Mouse (Mus musculus): ENCODE results near the gene Hmcn1.

The Hmcn1 gene

DNA sequence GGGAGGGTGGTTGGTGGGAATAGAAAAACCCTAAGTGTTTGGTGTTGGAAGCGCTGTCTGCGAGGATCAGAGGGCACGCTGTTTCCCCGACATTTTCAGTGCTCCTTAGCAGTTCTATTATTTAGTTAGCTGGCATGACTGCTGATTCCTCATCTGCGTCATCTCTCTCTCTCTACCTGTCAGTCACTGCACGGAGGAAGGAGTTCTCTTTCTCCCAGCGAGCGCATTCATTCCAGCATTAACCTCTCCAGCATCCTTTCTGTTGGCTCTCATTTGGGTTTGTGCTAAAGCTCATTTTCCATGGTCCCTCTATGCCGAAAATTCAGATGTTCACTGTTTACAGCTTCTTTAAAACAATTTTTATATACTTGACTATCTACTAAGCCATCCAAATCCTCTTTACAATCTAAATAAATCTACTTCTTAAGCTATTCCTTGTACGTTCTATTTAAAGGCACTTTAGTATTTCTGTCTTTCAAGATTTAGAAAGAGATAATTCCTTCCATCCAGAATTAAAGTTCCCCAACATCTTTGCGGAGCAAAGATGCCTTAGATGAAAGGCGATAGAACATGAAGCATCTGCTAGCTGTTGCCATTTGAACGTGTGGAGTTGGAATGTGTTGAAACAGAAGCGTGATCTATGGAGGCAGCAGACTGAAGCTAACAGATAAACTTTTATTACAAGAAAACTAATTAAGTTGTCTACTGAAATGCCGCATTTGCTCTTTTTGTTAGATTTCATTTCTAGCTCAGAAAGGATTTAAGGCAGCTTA lies 210.0 kb downstream of the Hmcn1 start:
- ATAC-seq (ENCODE audit: low TSS enrichment), result peak; percentile 72

DNA sequence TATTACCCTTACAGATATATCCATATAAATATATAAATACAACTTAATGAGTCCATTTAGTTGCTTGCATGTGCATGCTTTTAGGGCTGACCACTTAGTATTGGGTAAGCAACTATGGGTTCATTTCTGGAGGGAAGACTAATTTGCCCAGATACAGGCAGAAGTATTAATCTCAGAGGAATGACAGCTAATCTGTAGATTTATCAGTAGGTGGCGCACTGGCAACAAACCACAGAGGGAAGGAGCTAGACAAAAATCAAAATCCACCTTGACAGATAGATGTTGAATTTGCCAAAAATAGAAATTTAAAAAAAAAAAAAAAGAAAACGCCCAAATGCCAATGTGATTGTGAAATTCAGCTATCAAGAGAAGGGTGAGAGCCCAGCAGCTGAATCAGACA lies 213.3 kb downstream of the Hmcn1 start:
- ATAC-seq (ENCODE audit: low TSS enrichment), result no peak

DNA sequence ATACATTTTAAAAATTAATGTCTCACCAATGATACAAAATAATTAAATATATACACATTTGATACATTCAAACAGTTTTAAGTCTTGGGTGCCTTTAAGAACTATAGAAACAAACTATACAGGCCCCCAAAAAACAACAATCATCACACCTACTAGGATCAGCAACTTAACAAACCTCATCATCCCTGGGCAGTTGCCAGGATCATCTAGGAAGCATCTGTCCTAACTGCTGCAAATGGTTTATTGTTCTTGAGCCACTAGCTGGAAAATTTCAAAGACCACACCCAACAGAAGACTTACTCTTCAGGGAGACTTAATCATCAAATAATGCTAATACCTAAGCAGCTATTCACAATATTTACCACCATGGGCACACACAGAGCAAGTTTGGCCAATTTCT lies 216.5 kb downstream of the Hmcn1 start:
- no peak for ATAC-seq (ENCODE audit: low TSS enrichment)

DNA sequence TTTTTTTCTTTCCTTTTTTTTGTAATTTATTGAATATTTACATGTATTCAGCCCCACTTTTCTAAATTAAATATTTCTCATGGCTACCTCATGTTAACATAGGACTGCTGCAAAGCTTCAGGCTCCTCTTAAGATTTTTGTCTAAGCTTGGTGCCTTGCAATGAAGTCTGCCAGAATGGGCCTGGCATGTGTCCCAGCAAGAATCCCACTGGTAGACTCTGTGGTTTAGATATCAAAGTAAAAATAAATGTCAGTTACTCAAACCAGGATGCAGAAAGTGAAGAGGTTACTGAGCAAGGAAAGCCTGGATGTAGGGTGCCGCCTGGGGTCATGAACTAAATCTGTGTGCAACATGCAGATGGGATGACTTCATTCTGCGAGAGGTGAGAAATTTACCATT lies 217.5 kb downstream of the Hmcn1 start:
- ATAC-seq (ENCODE audit: low TSS enrichment), result no peak

DNA sequence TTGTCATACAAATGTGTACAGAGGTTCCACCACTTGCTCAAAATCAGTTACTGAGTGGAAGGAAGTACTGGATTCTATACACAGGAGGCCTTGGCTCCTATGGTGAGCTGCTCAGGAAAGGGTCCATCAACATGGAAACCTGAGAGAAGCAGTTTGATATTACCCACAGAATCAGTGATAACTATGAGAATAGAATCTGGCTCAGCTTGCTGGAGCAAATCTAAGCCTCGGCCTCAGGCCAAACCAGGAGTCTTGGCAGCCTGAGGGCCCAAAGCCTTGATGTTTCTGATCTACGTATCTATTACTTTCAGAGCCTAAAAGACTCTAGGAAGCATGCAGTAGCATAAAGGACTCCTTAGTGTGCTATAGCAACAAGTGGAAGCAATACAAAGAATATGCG lies 220.3 kb downstream of the Hmcn1 start:
- ATAC-seq (ENCODE audit: low TSS enrichment), result no peak

DNA sequence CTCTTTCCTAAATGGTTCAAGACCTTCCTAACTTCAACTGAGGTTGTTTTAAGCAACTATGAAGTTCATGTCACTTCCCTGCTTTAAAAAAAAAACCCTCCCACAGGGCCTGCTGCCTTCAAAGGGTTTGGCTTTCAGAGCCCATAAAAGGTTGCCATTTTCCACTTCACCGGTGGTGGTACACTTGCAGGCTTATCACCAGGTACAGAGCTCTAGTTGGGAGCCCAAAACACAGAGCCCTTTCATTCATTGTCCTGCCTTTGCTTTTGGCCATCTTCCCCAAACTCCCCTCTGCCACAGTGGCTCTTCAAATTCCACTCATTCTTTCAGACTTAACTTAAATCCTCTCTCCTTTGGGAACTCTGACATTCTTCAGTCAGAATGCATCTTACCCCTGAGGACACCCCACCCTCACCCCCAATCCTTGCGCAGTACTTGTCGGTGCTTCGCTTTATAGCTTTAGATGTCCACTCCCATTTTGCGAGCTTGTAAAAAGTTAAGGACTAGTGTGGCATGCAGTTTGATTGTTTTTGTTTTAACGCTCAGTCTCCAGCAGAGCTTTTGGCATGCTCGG lies 222.2 kb downstream of the Hmcn1 start:
- ATAC-seq (ENCODE audit: low TSS enrichment), result no peak

DNA sequence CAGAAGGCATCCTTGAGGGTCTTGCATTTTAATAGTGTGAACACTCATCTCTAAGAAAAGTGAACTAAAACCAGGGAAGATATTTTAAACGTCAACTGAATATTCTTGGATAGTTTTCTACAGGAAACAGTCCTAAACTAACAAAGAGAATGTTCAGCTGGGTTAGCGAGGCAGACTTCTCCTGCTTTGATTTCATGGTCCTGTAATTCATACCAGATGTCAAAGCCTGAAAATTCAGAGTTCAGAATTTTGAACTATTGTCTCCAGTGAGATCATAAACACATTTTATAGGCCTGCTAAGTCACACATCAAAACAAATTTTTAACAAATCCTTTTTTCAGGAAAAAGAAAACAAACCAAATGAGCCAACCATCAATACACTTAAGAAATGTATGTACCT lies 223.4 kb downstream of the Hmcn1 start:
- ATAC-seq (ENCODE audit: low TSS enrichment), result no peak

DNA sequence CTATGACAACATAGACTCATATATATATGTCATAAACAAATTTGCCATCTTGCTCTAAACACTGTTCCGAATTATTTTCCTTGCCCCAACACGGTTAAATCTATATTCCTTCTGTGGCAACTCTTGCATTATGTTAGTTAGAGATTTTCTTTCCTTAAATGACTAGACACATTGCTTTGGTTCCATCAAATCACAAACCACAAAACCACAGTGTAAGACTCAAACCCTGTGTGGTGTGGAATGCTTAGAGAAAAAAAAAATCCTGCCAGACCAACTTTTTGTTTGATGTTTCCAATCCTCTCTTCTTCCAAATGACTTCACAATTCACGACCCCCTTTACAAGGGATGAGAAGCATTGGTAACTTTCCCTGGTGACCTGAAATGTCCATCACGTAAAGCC lies 231.6 kb downstream of the Hmcn1 start:
- ATAC-seq (ENCODE audit: low TSS enrichment), result no peak

DNA sequence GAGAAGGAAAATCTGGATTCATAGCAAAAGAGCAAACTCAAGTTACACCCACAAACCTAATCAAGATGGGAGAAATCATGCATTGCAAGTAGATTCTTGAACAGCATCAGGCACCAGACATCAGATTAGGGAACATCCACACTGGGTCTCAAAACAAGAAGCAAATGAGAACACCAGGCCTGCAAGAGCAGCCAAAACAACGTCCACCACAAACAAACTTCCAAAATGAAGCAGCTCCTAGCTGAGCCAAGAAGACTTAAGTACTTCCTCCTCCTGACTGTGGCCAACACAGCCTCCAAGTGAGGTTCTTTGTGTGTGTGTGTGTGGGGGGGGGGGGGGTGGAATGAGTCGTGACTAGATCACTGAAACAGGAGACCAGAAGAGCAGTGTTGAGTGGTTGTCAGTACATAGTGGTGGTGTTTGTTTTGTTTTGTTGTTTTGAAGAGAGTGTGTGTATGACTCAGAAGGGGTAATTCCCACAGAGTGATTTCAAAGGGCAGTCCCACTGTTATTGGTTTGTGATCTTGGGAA lies 232.4 kb downstream of the Hmcn1 start:
- ATAC-seq (ENCODE audit: low TSS enrichment), result no peak

DNA sequence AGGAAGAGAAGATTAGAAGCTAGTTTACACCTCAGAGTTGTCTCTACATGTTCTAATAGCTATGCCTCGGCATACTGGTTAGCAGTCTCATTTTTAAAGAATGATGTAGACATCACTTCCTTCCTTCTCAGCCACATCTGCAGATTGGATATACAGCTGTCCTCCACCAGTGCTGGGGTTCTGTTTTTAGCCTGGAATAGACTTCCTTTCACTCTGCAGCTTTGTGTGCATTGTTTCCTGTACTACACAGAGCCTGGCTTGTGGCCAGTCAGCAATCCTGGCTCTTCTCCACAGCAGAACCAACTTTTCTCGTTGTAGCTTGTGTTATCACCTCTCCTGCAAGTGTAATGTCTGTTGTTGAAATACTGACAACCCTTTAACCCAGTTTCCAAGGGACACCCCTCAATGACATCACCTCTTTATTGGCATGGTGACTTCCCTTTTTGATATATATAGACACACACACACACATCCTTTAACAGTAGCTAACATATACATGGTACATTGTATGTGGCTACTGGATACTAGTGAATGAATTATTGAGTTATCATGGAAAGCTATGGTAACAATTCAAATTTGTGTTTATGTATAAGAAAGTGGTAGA lies 233.7 kb downstream of the Hmcn1 start:
- ATAC-seq (ENCODE audit: low TSS enrichment), result no peak

DNA sequence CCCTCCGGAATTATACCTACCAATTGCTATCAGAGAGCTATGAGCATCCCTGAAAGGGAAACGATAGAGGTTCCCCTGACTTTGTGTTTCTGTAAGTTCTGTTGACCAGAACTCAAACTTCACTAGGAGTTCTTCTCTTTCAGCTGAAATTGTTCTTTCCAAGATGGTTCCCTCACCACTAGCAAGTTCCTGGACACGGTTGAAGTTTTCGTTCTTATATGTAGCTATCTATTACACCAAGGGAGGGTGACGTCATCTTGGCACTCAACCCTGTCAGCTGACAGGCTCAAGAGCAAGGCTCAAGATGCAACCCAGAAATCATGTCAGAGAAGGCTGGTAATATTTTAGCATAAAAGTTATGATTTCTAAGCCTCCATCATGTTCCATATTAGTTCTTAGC lies 239.3 kb downstream of the Hmcn1 start:
- no peak for ATAC-seq (ENCODE audit: low TSS enrichment)

DNA sequence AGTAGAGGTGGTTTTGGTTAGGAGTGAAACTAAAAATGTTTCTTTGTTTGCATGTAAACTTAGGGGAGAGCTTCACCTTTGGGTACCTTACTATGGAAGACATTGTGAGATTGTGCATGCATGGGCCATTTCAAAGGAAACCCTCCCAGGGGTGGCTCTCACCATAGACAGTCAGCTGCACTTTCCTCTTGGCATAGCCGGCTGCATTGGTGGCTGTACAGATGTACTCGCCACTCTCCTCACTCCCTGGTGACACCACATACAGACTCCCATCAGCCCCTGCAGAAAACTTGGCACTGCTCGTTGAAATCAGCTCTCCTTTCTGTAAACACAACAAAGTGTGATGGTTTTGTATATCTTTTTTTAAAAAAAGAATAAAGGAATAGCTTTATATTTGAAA lies 244.5 kb downstream of the Hmcn1 start:
- ATAC-seq (ENCODE audit: low TSS enrichment), result no peak

DNA sequence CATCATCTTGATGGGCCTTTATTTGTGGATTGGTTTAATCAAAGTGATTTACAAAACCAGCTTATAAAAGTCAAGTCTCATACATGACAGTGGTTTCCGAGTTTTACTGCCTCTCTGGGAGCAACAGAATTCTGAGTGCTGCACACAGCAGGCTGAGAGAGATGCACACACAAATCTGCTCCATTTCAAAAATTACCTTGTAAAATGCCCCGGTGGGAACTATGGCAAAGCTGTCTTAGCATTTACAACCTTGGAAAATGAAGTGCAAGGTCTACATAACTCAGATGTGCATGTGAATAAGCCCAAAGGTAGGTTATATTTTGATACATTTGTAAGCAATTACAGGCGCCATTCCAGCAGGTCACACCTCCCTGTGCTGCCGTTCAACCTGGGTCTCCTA lies 245.5 kb downstream of the Hmcn1 start:
- no peak for ATAC-seq (ENCODE audit: low TSS enrichment)

DNA sequence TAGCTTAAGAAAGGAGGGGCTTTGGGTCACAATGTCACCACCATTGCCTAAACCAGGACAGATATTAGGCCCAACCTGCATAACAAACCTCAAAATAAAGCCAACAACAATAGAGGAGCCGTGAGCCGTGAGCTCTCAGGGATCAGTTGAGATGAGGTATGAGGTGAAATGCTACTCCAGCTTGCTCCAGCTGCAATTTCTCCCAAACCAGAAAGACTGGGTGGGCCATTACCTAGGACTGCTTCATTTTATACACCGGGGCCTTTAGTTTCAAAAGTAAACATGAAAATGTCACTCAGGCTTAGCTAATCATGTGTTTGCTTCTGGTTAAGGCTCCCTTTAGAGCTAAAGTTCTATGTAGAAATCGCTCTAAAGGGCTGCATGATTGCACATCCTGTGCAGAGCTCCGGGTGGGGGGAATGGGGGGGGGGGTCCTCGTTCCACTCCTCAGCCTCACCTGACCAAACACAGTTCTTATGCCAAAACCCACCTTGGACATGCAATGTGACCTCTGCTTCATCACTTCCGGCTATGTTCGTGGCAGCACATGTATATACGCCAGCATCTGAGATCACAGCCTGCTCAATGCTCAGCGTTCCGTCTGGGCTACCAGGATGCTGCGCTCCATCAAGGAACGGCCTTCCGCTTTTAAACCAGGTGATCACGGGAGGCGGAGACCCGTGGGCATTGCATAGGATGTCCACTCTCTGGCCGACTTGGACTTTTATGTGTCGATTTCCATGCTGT lies 250.0 kb downstream of the Hmcn1 start:
- no peak for ATAC-seq (ENCODE audit: low TSS enrichment)

DNA sequence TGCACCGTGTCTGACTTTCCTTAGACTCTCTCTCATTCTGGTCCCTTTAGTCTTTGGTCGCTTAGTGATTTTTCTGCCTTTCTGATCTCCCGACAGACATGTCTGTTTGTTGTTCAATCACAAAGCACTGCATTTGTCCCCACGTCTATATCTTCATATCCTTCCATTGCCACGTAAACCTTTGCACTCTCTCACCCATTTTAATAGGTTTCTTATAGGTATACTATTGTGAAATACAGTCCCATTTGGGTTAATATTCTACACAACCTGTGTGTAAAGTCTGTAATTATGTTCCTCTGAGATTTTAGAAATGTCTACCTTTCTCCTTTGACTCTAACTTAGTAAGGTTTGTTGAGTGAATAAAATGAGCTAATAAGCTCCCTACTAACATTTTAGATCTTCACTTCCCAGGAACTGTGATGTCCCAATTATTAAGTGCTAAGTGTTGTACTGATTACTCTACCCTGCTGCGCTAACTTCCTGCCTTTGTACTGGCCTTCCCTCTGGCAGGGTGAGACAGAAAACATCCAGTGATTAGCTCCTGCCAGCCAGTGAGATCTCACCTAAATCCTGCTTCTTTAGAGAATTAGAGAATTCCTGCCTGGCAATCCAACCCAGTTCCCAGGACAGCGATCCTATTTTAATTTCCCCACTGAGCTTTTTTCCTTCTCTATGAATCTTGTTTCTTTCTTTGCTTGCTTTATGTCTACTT lies 250.7 kb downstream of the Hmcn1 start:
- ATAC-seq (ENCODE audit: low TSS enrichment), result no peak

DNA sequence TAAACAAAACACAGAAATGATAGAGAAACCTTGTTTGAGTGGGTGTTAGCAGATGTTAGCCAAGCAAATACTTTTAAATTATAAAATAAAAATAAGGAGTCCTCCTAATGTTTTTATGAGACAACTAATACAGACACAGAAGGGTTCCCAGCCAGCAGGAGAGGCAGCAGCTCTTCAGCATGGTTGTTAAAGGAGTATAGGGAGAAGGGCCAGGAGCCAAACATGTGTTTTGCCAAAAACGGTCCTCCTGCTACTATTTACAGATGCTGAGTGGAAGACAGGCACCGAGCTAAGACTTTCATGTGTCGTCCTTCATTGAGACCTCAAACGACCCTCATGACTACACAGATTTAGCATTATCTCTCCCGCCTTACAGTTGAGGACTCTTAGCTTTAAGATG lies 281.8 kb downstream of the Hmcn1 start:
- no peak for ATAC-seq (ENCODE audit: low TSS enrichment)

DNA sequence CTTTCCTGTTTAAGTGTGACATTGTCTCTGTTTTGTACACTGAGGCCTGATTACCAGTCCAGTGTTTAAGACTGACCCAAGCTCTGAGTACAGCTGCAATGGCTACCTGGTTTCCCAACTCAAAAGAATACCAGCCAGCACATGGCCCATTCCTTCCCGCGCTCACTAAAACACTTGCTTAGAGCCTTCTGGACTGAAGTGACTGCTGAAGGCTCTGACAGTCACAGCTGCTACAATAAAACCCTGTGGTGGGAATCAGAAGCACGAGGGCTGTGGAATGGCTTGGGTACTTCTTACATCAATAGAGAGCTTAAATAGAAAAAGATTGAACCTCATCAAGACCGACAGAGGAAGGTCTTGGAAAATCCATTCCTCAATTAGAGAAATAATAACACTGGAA lies 286.7 kb downstream of the Hmcn1 start:
- ATAC-seq (ENCODE audit: low TSS enrichment), result no peak

DNA sequence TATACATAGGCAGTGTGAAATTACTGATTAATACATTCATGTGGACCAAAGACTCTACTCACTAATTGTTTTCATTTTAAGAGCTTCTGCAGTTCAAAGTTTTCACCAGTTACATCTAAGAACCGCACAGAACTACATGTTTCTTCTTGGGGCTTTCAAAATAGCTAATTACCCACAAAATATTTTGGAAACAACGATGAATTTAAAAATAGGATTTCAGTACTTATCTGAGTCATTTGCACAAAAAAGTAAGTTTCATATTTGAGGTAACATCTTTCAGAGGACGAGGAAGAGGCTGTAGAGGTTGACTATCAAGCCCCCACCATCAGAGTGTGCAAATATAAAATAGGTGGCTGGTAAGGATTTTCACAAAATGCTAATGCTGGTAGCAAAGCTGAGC lies 295.5 kb downstream of the Hmcn1 start:
- ATAC-seq (ENCODE audit: low TSS enrichment), result no peak

DNA sequence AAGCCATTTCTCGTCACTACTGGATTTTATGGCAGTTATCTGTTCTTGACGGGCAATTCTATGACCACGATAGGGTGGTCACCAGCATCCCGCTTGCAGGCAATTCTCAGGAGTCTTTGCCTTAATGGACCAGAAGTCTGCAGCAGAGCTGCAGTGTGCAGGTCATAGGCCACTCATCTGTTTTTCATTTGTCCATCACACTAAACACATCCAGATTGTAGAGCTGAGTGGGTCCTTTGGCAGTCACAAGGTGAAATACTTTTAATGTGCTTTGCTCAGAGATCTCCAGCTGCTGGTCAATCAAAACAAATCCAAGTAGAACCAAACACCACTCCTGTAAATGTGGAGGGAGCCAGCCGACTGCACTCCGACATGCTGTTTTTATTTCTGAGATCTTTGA lies 311.2 kb downstream of the Hmcn1 start:
- no peak for ATAC-seq (ENCODE audit: low TSS enrichment)

DNA sequence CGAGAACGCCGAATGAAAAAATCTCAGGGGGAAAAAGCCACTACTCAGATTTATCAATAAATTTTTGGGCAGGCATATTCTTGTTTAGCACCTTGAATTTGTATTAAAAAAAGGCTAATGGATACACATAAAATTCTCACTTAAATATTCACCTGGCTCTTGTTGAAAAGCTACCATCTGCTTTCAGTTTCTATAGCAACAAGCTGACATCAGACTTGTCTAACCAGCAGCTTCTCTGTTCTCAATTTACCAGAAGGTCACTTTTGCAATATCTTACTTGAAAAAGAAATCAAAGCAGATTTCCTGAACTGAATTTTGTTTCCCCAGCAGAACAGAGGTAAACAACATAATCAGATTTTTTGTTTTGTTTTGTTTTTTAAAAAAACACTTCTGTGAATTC lies 311.8 kb downstream of the Hmcn1 start:
- ATAC-seq (ENCODE audit: low TSS enrichment), result peak; percentile 78; the same call in 1 of the 2 replicates

DNA sequence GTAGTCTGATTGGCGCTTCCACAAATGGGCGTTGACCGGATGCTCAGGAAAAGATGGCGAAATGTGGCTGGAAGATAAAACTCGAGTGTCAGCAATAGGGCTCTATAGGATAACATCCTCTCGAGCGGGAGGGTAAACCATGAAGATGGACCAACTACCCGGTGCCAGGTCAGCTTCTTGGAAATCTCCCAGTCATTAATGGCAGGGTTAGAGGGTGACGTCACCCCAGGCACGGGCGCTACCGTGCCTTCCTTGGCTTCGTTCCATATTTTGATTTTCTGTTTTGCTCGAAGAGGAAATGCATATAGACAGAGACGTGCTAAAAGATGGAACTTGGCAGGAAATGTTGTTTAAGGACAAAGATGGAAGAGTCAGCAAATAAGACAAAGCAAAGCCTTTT lies 312.2 kb downstream of the Hmcn1 start:
- ATAC-seq (ENCODE audit: low TSS enrichment), result peak; percentile 74

DNA sequence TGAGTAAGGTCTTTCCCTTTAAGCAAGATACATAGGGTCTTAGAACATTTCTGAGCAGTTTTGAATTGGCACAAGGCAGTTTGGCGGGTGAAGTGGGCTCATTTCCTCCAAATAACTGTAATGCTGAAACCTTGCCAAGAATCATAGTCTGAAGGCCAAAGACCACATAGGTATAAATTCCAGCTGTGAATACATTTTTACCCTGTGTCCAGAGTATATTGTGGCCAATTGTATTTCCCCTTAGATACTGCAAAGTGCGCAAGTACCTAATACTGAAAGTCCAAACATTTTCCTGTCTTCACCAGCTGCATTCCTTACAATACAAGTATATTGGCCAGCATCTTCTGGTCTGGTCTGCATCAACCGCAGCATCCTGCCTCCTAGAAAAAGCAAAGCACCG lies 312.9 kb downstream of the Hmcn1 start:
- no peak for ATAC-seq (ENCODE audit: low TSS enrichment)

Measured in frontal cortex, adult (tissue).